Mouse (Mus musculus) lung, postnatal 0 days (tissue): Measurements from ENCODE around the gene Purb. TPM values are rescaled to one million over a fixed set of nuclear protein-coding genes. Genes with fewer than 3 reads are reported as not detected.

Source experiments
- ATAC-seq: fragments of 200-750 bp; cut with Nextera tagmentation; 2 replicates; pipeline ENCODE4 v1.8.0; 2017; ENCODE audit warnings: moderate library complexity
- DNase-seq: peaks from one replicate; pipeline ENCODE4 v3.0.0-alpha.2; 2016; ENCODE audit warnings: low spot score
- H3K27ac ChIP-seq: fragments of 300-500 bp; sonication (generic); 2 replicates; pipeline ENCODE4 v1.5.1; 2014; ENCODE audit warnings: antibody characterized with exemption, mild to moderate bottlenecking, low read length, mixed read lengths
- H3K27me3 ChIP-seq: fragments of 300-500 bp; sonication (generic); replicated peaks from 2 replicates; pipeline ENCODE4 v1.6.1; 2014; ENCODE audit warnings: low read length, mixed read lengths; ENCODE audit not compliant: insufficient read depth
- H3K36me3 ChIP-seq: fragments of 300-500 bp; sonication (generic); 2 replicates; pipeline ENCODE4 v1.6.1; 2014; ENCODE audit warnings: low read length, mixed read lengths; ENCODE audit not compliant: insufficient read depth
- H3K4me1 ChIP-seq: fragments of 300-500 bp; sonication (generic); 2 replicates; pipeline ENCODE4 v1.6.1; 2014; ENCODE audit warnings: antibody characterized with exemption, low read depth, low read length, mixed read lengths; ENCODE audit not compliant: insufficient read depth
- H3K4me2 ChIP-seq: fragments of 300-500 bp; sonication (generic); replicated peaks from 2 replicates; pipeline ENCODE4 v1.6.1; 2014; ENCODE audit warnings: low read depth, mild to moderate bottlenecking, low read length, moderate library complexity, mixed read lengths
- H3K4me3 ChIP-seq: fragments of 300-500 bp; sonication (generic); 2 replicates; pipeline ENCODE4 v1.5.1; 2014; ENCODE audit warnings: low read depth, low read length
- H3K9ac ChIP-seq: fragments of 300-500 bp; sonication (generic); replicated peaks from 2 replicates; pipeline ENCODE4 v1.6.1; 2014; ENCODE audit warnings: low read depth, mild to moderate bottlenecking
- H3K9me3 ChIP-seq: fragments of 300-500 bp; sonication (generic); 2 replicates; pipeline ENCODE4 v1.6.1; 2016; ENCODE audit warnings: low read length, mixed read lengths
- CTCF ChIP-seq: IDR thresholded peaks from 2 replicates; pipeline ENCODE4 v1.5.1; 2016; ENCODE audit warnings: antibody characterized with exemption, mild to moderate bottlenecking
- EP300 ChIP-seq: IDR thresholded peaks from 2 replicates; pipeline ENCODE4 v1.6.1; 2016; ENCODE audit warnings: antibody characterized with exemption, mild to moderate bottlenecking, control low read depth
- WGBS: fragments of 180-500 bp; shearing (Covaris S2); extraction: QIAGEN DNeasy Blood & Tissue Kit; methylation state at CpG from one replicate; pipeline ENCODE4 v1.1.7; 2014; 5-methylcytosine and 5-hydroxymethylcytosine counted together
- polyA plus RNA-seq: library from polyadenylated mRNA; unstranded; fragments of >200 nt; fragmentation: Nextera tagmentation; extraction: Ambion mirVana; gene quantifications from 2 replicates; pipeline ENCODE4 v1.2.1, GENCODE M21; 2015

The Purb gene
- polyA plus RNA-seq, 1 experiment from 2014 or later: 21.4 TPM

GRCm38 (mm10) chr11:6472076-6472475 lies 3.6 kb downstream of the Purb start:
- Histone ChIP-seq H3K4me2 (peak overlapping the region; percentile 83), H3K36me3 (no peaks in the 10 kb centered on the region), H3K9ac (0 out of 2 replicates have a peak overlapping the region, but pooled peaks have one; percentile 34), H3K4me3 (peak overlapping the region; percentile 86), H3K4me1 (peaks cover 24% of the 10 kb centered on the region; the same call in 1 of the 2 replicates), H3K9me3 (no peaks in the 10 kb centered on the region), H3K27ac (no peak overlapping the region), H3K27me3 (no peaks in the 10 kb centered on the region)
- DNase-seq (peak; percentile 48), ATAC-seq (no peak)
- TF ChIP-seq EP300 (no peak), CTCF (no peak)

GRCm38 (mm10) chr11:6471493-6471892 lies 4.2 kb downstream of the Purb start:
- H3K36me3 ChIP-seq: no peaks in the 10 kb centered on the region
- H3K9ac ChIP-seq: no peak overlapping the region
- no peaks in the 10 kb centered on the region for H3K27me3 ChIP-seq
- 0% methylated on average over 1 of the region's 1 CpGs for WGBS
- peaks cover 24% of the 10 kb centered on the region; the same call in 1 of the 2 replicates for H3K4me1 ChIP-seq
- TF ChIP-seq CTCF (no peak), EP300 (no peak)
- H3K9me3 ChIP-seq: no peaks in the 10 kb centered on the region
- H3K4me3 ChIP-seq: 0 out of 2 replicates have a peak overlapping the region, but pooled peaks have one; percentile 86
- ATAC-seq (no peak), DNase-seq (peak; percentile 33)
- H3K4me2 ChIP-seq: peak overlapping the region; percentile 83
- no peak overlapping the region for H3K27ac ChIP-seq

GRCm38 (mm10) chr11:6471054-6471453 lies 4.7 kb downstream of the Purb start:
- ATAC-seq (no peak), DNase-seq (no peak)
- Histone ChIP-seq H3K27ac (no peak overlapping the region), H3K36me3 (0 out of 2 replicates have a peak, but pooled peaks cover 3% of the 10 kb centered on the region), H3K4me3 (0 out of 2 replicates have a peak overlapping the region, but pooled peaks have one; percentile 86), H3K9ac (no peak overlapping the region; the same call in 1 of the 2 replicates), H3K4me2 (peak overlapping the region; percentile 83), H3K4me1 (peaks cover 24% of the 10 kb centered on the region; the same call in 1 of the 2 replicates), H3K27me3 (no peaks in the 10 kb centered on the region), H3K9me3 (no peaks in the 10 kb centered on the region)
- WGBS: 43% methylated on average over 2 of the region's 2 CpGs
- no peak for TF ChIP-seq EP300
- no peak for TF ChIP-seq CTCF

- no peak for TF ChIP-seq EP300
- no peak overlapping the region for H3K4me3 ChIP-seq
- no peak for ATAC-seq
- H3K36me3 ChIP-seq: 0 out of 2 replicates have a peak, but pooled peaks cover 6% of the 10 kb centered on the region
- H3K27ac ChIP-seq: no peak overlapping the region
- DNase-seq: no peak
- H3K9ac ChIP-seq: no peak overlapping the region
- no peak overlapping the region for H3K4me2 ChIP-seq
- WGBS: 47% methylated on average over 2 of the region's 2 CpGs
- peaks cover 16% of the 10 kb centered on the region; the same call in 1 of the 2 replicates for H3K4me1 ChIP-seq
- no peaks in the 10 kb centered on the region for H3K9me3 ChIP-seq
- H3K27me3 ChIP-seq: no peaks in the 10 kb centered on the region
These were observed 7.2 kb downstream of the Purb start for GRCm38 (mm10) chr11:6468541-6468940.

GRCm38 (mm10) chr11:6465122-6465521 lies 10.6 kb downstream of the Purb start:
- no peak overlapping the region for H3K4me3 ChIP-seq
- DNase-seq (peak; percentile 92), ATAC-seq (peak; percentile 67)
- peaks cover 4% of the 10 kb centered on the region; the same call in 1 of the 2 replicates for H3K4me1 ChIP-seq
- H3K27me3 ChIP-seq: no peaks in the 10 kb centered on the region
- H3K4me2 ChIP-seq: no peak overlapping the region
- H3K36me3 ChIP-seq: 0 out of 2 replicates have a peak, but pooled peaks cover 6% of the 10 kb centered on the region
- no peaks in the 10 kb centered on the region for H3K9me3 ChIP-seq
- WGBS: 22% methylated on average over 4 of the region's 4 CpGs
- no peak overlapping the region for H3K9ac ChIP-seq
- peak; percentile 74 for TF ChIP-seq CTCF
- TF ChIP-seq EP300: no peak
- no peak overlapping the region for H3K27ac ChIP-seq

GRCm38 (mm10) chr11:6463159-6463837 lies 12.4 kb downstream of the Purb start:
- Histone ChIP-seq H3K4me2 (no peak overlapping the region), H3K4me1 (no peaks in the 10 kb centered on the region), H3K4me3 (no peak overlapping the region), H3K27ac (no peak overlapping the region), H3K9me3 (no peaks in the 10 kb centered on the region), H3K9ac (no peak overlapping the region), H3K27me3 (no peaks in the 10 kb centered on the region), H3K36me3 (0 out of 2 replicates have a peak, but pooled peaks cover 6% of the 10 kb centered on the region)
- DNase-seq (no peak), ATAC-seq (no peak)
- WGBS: 77% methylated on average over 6 of the region's 6 CpGs
- TF ChIP-seq EP300 (no peak), CTCF (no peak)
